Mouse (Mus musculus) heart, embryonic 15.5 days (tissue): ENCODE measurements around the gene Cyth1. TPM values are rescaled to one million over a fixed set of nuclear protein-coding genes. Genes with fewer than 3 reads are reported as not detected.

Experiments used
- ATAC-seq: fragments of 200-750 bp; cut with Nextera tagmentation; replicated peaks from 2 replicates; pipeline ENCODE4 v1.8.0; 2017; ENCODE audit warnings: low read depth, moderate TSS enrichment; ENCODE audit not compliant: insufficient number of reproducible peaks, insufficient read depth, low FRiP score
- H3K27ac ChIP-seq: fragments of 300-500 bp; sonication (generic); 2 replicates; pipeline ENCODE4 v1.5.1; 2015; ENCODE audit warnings: mild to moderate bottlenecking, inconsistent platforms
- H3K27me3 ChIP-seq: fragments of 300-500 bp; sonication (generic); 2 replicates; pipeline ENCODE4 v1.6.1; 2015; ENCODE audit warnings: inconsistent platforms
- H3K36me3 ChIP-seq: fragments of 300-500 bp; sonication (generic); 2 replicates; pipeline ENCODE4 v1.6.1; 2015; ENCODE audit warnings: mild to moderate bottlenecking, inconsistent platforms
- H3K4me1 ChIP-seq: fragments of 300-500 bp; sonication (generic); replicated peaks from 2 replicates; pipeline ENCODE4 v1.6.1; 2015; ENCODE audit warnings: inconsistent platforms
- H3K4me2 ChIP-seq: fragments of 300-500 bp; sonication (generic); 2 replicates; pipeline ENCODE4 v1.6.1; 2015; ENCODE audit warnings: inconsistent platforms, mild to moderate bottlenecking, moderate library complexity
- H3K4me3 ChIP-seq: fragments of 300-500 bp; sonication (generic); 2 replicates; pipeline ENCODE4 v1.5.1; 2015; ENCODE audit warnings: mild to moderate bottlenecking, inconsistent platforms
- H3K9ac ChIP-seq: fragments of 300-500 bp; sonication (generic); 2 replicates; pipeline ENCODE4 v1.6.1; 2015; ENCODE audit warnings: mild to moderate bottlenecking, inconsistent platforms
- H3K9me3 ChIP-seq: fragments of 300-500 bp; sonication (generic); replicated peaks from 2 replicates; pipeline ENCODE4 v1.6.1; 2016; ENCODE audit warnings: inconsistent platforms
- WGBS: fragments of 180-500 bp; shearing (Covaris S2); methylation state at CpG from one replicate; pipeline ENCODE4 v1.1.7; 2015; ENCODE audit warnings: mixed read lengths; 5-methylcytosine and 5-hydroxymethylcytosine counted together
- polyA plus RNA-seq: library from polyadenylated mRNA; unstranded; fragments of >200 nt; fragmentation: Nextera tagmentation; extraction: Ambion mirVana; gene quantifications from 2 replicates; pipeline ENCODE4 v1.2.1, GENCODE M21; 2015

Cyth1 gene
- polyA plus RNA-seq = 18.0 and 24.4 TPM in 2 replicates

DNA sequence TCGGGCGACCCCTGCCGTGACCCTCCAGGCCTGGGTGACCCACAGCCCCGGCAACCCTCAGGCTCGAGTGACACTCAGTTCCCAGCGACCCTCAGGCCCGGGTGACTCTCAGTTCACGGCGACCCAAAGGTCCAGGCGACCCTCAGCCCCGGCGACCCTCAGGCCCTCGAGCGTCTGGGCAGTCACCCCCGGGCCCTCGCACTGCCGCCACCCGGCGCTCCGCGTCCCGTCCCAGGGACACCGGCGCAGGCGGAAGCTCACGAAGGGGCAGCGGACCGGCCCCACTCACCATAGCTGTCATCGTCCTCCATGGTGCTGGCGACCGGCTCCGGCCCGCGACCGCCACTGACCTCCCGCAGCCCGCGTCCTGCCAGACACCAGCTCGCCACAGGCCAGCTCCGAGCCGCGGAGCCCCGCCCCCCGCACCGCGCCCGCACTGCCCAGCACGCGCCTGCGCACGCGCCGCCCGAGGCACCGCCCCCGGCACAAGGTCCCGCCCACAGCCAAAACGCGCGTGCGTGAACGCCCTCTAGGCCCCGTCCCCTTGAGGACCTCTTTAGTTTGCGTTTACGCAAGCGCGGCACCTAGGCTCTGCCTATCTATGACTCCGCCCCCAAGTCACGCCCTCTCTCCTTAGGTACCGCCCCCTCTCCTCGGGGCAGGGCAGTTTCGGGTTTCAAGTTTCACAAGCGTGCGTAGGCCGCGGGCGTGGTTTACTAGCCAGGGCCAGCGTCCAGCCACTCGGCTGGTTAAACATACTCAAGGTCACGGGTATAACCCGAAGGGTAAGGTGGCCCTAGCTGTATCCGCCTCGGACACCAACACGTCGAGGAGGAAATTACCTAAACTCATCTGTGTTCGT, at the start of gene Cyth1:
Gene Cyth1, minus strand, starts transcription at position 443 of the 862 bp plus-strand sequence.
- Histone ChIP-seq H3K9ac (peak within 1 kb of the TSS; percentile 83), H3K27ac (peak within 1 kb of the TSS; percentile 96), H3K9me3 (no peaks in the 10 kb centered on the region), H3K4me3 (peak within 1 kb of the TSS; percentile 67), H3K4me2 (peak within 1 kb of the TSS; percentile 66), H3K4me1 (peaks cover 32% of the 10 kb centered on the region), H3K36me3 (no peaks in the 10 kb centered on the region), H3K27me3 (no peaks in the 10 kb centered on the region)
- peak; percentile 95 for ATAC-seq
- under 1% methylated on average over 86 of the region's 86 CpGs for WGBS

DNA sequence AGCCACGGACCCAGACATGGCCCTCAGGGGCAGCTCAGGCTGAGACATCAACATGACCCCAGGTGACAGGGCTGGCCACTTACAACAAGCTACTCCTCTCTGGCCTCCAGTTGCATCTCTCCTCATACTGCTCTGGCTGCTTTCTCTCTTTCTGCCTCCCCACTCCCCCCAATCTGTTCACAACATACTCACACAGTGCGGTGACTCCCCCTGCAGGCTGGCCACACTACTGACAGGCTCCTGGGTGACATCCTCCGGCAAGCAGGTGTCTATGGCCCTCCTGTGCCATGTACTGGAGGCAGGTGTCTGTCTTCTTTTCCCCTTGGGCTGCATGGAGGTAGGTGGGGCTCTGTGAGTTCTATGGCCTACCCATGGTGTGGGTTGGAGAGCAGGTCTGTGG, 49.6 kb upstream of the Cyth1 start:
- Histone ChIP-seq H3K9ac (no peak overlapping the region), H3K27ac (no peak overlapping the region), H3K36me3 (peaks cover 9% of the 10 kb centered on the region), H3K4me3 (no peak overlapping the region), H3K27me3 (no peaks in the 10 kb centered on the region), H3K4me1 (no peaks in the 10 kb centered on the region), H3K4me2 (no peak overlapping the region), H3K9me3 (no peaks in the 10 kb centered on the region)
- no peak for ATAC-seq
- 79% methylated on average over 3 of the region's 3 CpGs for WGBS

DNA sequence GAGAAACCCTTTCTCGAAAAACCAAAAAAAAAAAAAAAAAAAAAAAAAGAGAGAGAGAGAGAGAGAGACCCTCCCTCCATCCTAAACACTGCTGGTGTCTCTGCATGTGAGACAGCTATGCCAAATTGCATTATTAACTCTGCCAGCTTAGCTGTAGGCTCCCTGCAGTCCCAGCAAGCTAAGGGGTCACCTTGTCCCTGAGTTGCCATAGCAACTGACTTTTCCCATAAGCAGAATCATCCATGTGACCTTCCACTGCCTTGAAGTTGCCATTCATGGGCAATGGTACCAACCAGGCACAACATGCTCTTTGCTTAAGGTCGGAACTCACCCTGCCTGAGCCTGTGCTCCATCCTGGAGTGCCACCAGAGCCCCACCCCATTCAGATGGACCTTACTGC, 46.6 kb upstream of the Cyth1 start:
- Histone ChIP-seq H3K27ac (no peak overlapping the region), H3K4me1 (peaks cover 6% of the 10 kb centered on the region), H3K27me3 (no peaks in the 10 kb centered on the region), H3K9me3 (no peaks in the 10 kb centered on the region), H3K36me3 (no peaks in the 10 kb centered on the region), H3K4me2 (no peak overlapping the region), H3K9ac (no peak overlapping the region), H3K4me3 (no peak overlapping the region)
- 83% methylated on average over 1 of the region's 2 CpGs for WGBS
- no peak for ATAC-seq

DNA sequence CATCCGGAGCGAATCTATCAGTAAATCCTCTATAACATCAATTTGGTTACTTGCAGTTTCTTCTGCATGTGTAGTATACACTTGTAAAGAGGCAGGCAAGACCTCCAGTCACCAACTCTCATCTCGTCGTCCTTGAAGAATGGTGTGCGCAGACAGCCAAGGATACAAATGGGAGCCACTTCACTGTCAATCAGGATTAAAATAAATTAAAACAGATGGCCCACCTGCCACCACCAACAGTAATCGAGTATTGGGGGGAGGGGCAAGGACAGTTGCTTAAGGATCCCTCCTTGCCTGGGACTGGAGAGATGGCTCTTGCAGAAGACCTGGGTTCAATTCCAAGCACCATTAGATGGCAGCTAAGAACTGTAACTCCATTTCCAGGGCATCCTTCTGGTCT, 44.3 kb upstream of the Cyth1 start:
- H3K4me1 ChIP-seq = peaks cover 17% of the 10 kb centered on the region
- H3K4me2 ChIP-seq = no peak overlapping the region
- H3K4me3 ChIP-seq = no peak overlapping the region
- no peak overlapping the region for H3K9ac ChIP-seq
- no peaks in the 10 kb centered on the region for H3K9me3 ChIP-seq
- no peak overlapping the region for H3K27ac ChIP-seq
- WGBS = 61% methylated on average over 6 of the region's 6 CpGs
- H3K27me3 ChIP-seq = no peaks in the 10 kb centered on the region
- no peak for ATAC-seq
- no peaks in the 10 kb centered on the region for H3K36me3 ChIP-seq

DNA sequence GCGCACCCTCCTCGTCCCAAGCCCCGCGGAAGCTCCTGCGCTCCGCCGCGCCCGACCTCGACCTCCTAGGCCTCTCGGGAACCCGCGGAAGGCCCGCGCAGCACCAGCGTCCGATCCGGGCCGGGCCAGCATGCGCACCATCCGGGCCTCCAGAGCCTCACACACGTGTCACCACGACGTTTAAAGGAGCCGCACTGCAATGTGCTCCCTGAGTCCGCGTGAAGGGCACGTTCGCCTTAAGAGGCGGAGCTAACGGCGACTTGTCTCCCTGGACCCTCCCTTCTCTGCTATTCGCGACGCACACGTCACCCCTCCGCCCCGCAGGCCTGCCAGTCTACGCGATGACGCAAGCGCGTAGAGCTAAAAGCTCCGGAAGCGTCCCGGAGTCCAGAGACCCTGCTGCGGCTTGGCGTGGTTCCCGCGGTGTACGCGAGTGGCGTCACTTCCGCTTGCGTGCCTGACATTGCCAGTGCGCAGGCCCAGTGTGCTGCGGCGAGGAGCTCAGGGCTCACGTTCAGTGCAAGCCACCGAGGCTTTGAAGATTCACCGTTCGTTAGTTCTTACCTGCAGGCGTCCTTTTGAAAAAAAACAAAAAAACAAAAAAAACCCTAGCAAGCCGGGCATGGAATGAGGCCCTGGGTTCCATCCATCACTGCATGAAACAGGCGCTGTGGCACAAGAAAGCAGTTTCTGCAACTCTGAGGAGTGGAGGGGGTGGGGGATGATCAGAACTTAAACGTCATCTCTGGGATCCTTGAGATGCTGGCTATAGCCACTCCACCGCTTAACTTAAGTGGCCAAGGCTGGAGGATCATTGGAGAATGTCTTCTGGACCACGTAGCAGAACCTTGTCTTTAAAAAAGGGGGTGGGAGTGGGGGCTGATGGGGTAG, 41.9 kb upstream of the Cyth1 start, which contains the start of gene Usp36:
Gene Usp36, minus strand, starts transcription at position 246 of the 891 bp plus-strand sequence.
- 1% methylated on average over 68 of the region's 68 CpGs for WGBS
- Histone ChIP-seq H3K4me1 (peaks cover 24% of the 10 kb centered on the region), H3K9ac (peak within 1 kb of the TSS; percentile 96), H3K9me3 (no peaks in the 10 kb centered on the region), H3K4me3 (peak within 1 kb of the TSS; percentile 97), H3K4me2 (peak within 1 kb of the TSS; percentile 87), H3K36me3 (peaks cover 18% of the 10 kb centered on the region), H3K27ac (peak within 1 kb of the TSS; percentile 88), H3K27me3 (no peaks in the 10 kb centered on the region)
- peak; percentile 99 for ATAC-seq

DNA sequence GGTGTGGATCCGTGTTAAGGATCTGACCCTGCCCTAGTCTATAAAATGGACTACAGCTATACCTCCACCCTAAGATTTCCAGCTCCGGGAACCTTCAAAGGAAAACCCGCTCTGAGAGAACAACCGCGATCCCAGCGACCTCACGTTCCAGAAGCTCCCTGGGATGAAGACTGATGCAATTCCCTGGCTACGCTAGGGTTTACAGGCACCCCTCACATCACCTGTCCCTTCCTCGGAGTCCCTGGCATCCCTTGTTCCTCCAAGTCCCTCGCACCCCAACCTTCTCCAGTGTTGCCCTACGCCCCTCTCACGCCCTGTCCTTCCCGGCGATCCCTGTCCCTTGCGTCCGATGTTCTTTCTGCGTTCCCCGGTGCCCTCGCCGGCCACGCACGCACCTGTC, 41.2 kb upstream of the Cyth1 start:
- under 1% methylated on average over 22 of the region's 22 CpGs for WGBS
- Histone ChIP-seq H3K9ac (peak overlapping the region; percentile 96), H3K27ac (peak overlapping the region; percentile 88), H3K4me2 (peak overlapping the region; percentile 87), H3K4me3 (peak overlapping the region; percentile 97), H3K36me3 (peaks cover 25% of the 10 kb centered on the region), H3K27me3 (no peaks in the 10 kb centered on the region), H3K4me1 (peaks cover 24% of the 10 kb centered on the region), H3K9me3 (no peaks in the 10 kb centered on the region)
- ATAC-seq = no peak; the same call in 1 of the 2 replicates

DNA sequence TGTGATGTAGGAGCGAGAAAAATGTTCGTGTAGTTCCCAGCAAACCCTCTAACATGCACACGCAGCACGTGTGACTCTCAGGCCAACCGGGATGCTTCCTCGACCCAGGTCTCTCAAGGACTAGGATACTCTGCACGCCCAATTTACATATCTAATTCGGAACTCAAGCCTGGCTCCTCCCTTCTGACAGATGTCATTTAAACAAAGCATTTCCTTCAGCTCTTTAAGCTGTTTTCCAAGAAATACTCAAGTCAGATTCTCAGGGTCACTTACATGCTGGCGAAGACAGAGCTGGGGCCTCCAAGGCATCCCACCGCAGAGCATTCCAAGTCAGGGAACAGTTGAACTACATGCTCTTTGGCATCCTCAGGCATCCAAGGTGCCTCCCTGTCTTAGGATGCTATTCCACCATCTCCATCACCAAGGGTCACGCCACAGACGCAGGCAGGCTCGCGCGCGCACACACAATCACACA, 40.7 kb upstream of the Cyth1 start:
- peak overlapping the region; percentile 88 for H3K27ac ChIP-seq
- peaks cover 24% of the 10 kb centered on the region for H3K4me1 ChIP-seq
- peak overlapping the region; percentile 96 for H3K9ac ChIP-seq
- H3K36me3 ChIP-seq = peaks cover 30% of the 10 kb centered on the region
- WGBS = 1% methylated on average over 16 of the region's 16 CpGs
- peak overlapping the region; percentile 87 for H3K4me2 ChIP-seq
- H3K4me3 ChIP-seq = peak overlapping the region; percentile 97
- H3K27me3 ChIP-seq = no peaks in the 10 kb centered on the region
- no peaks in the 10 kb centered on the region for H3K9me3 ChIP-seq
- no peak for ATAC-seq

DNA sequence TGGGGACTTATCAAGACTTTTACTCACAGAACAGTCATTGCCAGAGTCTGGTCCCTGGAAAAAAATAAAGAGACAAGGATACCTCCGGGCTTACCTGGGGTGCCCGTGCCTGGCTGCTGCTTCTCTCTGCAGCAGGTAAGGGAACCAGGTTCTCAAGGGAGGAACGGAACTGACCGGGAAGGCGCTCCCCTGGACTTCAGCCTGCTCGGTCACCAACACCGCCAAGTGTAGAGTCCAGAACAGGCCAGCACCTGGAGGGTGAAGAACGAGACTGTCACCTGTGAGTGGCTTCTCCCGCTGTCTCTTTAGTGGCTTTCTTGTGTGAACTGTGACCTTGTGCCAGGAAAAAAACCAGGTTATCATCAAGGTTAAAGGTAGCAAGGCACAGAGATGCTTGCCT, 39.2 kb upstream of the Cyth1 start:
- Histone ChIP-seq H3K4me1 (peaks cover 24% of the 10 kb centered on the region), H3K27me3 (no peaks in the 10 kb centered on the region), H3K9me3 (no peaks in the 10 kb centered on the region), H3K27ac (no peak overlapping the region), H3K4me2 (no peak overlapping the region), H3K4me3 (no peak overlapping the region), H3K36me3 (peaks cover 44% of the 10 kb centered on the region), H3K9ac (no peak overlapping the region)
- WGBS = 92% methylated on average over 9 of the region's 9 CpGs
- no peak for ATAC-seq

DNA sequence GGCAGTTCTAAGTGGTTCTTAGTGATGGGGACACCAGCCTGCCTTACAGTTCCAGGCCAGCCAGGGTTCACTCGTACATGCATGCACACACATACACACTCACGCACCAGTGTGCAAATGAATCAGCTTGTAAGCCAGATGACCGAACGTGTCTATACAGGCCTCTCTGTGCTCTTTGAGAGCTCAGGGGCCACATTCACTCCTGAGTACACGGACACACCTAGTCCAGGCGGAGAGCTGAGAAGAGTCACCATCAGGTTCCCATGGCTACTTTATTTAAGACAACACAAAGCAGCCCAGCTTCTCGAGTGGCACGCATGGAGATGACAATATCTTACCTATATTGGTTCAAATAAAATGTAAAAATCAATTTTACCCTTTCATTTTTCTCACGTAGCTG, 38.0 kb upstream of the Cyth1 start:
- Histone ChIP-seq H3K4me2 (no peak overlapping the region), H3K9ac (no peak overlapping the region), H3K4me1 (peaks cover 24% of the 10 kb centered on the region), H3K36me3 (peaks cover 55% of the 10 kb centered on the region), H3K9me3 (no peaks in the 10 kb centered on the region), H3K27me3 (no peaks in the 10 kb centered on the region), H3K4me3 (no peak overlapping the region), H3K27ac (no peak overlapping the region)
- no peak for ATAC-seq
- WGBS = 88% methylated on average over 9 of the region's 9 CpGs

DNA sequence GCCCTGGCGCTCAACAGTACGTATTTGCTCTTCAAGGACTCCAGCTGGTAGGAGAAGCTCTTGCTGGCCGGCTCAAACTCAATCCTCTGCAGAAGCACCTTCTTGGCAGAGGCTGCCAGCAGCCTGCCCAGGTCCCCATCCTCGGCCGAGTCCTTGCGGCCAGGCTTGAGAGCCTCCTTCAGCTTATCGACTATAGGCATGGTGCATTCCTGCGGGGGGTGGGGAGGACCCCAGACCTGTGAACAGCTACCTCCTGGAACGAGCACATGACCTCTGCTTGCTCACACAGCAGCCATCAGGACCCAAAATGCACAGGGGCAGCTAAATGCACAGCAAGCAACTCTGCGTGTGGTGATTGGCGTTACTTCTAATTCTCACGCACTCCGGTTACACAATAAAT, 37.4 kb upstream of the Cyth1 start:
- no peaks in the 10 kb centered on the region for H3K27me3 ChIP-seq
- H3K9ac ChIP-seq = no peak overlapping the region
- H3K9me3 ChIP-seq = no peaks in the 10 kb centered on the region
- H3K27ac ChIP-seq = 0 out of 2 replicates have a peak overlapping the region, but pooled peaks have one; percentile 20
- H3K4me1 ChIP-seq = peaks cover 21% of the 10 kb centered on the region
- ATAC-seq = no peak
- H3K4me3 ChIP-seq = no peak overlapping the region
- 82% methylated on average over 13 of the region's 13 CpGs for WGBS
- H3K36me3 ChIP-seq = peaks cover 55% of the 10 kb centered on the region
- H3K4me2 ChIP-seq = no peak overlapping the region

DNA sequence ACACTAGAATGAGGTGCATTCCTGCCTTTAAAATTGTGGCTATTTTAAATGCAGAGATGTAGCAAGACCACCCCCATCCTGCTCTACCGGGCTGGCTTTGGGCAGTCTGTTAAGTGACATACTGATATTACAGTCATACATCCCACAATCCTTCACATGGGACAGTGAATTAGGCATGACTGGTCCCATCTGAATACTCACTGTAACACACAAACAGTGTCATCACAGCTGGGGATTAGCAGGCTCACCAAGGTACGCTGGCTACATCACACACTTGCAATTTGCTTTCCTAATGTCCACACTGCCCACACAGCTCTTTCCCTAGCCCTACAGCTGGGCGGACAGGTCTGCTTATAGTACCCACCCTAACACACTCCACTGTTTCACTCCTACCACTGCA, 31.8 kb upstream of the Cyth1 start:
- Histone ChIP-seq H3K4me2 (no peak overlapping the region), H3K4me3 (no peak overlapping the region), H3K9me3 (no peaks in the 10 kb centered on the region), H3K27ac (no peak overlapping the region), H3K9ac (peak overlapping the region; percentile 25; the same call in 1 of the 2 replicates), H3K4me1 (no peaks in the 10 kb centered on the region), H3K36me3 (peaks cover 90% of the 10 kb centered on the region), H3K27me3 (no peaks in the 10 kb centered on the region)
- 89% methylated on average over 3 of the region's 3 CpGs for WGBS
- ATAC-seq = no peak
